Mouse (Mus musculus): ENCODE data around the gene Ndufs5. TPM values are rescaled to one million over a fixed set of nuclear protein-coding genes. Genes with fewer than 3 reads are reported as not detected.
A peak's percentile ranks its signal among the peaks of the same experiment; 100 is the strongest.

Gene Ndufs5
- total RNA-seq, 1 experiment from 2014 or later, result 317 TPM

DNA sequence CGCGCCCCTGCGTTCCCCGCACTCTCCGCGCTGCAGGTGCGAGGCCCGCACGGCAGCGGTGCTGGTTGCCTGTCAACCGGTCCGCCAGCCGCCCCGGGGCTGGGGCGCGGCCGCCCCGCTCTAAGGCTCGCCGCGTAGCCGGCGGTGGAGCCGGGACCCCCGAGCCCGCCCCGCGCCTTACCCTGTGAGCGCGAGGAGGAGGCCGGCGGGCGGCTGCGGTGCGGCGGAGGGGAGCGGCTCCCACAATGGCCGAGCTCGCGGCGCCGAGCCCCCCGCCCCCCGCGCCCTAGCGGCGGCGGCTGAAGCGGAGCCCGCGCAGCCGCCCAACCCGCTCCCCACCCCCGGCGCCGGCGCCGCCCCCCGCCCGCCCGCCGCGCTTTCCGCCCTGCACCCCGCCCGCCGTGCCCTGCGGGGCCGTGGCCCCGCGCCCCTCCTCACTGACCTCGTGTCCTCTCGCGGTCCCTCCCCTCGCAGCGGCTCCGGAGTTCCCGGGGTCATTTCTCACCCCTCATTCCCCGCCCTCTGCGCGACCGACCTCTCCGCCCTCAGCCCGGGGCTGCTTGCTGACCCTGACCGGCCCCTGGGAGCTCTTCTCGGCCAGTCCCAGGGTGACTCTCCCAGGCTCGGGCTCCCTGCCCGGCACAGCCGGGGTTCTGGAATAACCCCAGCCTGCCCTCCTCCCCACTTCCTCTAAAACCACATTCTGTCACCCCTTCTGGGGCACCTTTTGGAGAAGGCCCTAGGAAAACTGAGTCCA is 30.8 kb downstream of the Ndufs5 start:
- DNase-seq, result peak; percentile 82

DNA sequence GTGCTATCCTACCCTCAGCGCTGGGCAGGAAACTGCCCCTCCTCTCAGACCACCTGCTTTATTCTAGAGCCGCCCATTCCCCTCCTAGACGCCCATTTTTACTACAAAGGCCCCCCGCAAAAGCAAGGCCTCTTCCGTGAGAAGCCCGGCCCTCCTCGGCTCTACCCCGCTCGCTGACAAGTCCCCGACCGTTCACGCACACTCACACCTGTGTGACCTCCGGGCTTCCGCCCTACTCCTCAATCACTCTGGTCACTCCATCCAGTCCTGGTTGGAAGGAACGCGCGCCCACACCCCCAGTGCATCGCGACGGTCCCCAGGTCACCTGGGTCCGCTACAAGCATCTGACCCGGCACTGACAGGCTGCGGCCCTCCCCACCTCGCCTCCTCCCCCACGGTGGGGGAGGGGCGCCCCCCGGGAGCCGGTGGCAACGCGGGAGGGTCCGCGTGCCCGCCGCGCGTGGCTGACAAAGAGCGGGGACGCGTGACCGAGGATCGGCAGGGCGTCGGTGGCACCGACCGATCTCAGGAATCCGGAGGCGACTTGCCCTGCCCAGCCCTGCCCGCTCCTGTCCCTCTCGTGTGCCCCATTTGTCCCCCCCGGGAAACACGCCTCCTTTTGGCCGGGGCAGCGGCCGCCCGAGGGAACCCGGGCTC is 31.5 kb downstream of the Ndufs5 start:
- DNase-seq, result peak; percentile 62

DNA sequence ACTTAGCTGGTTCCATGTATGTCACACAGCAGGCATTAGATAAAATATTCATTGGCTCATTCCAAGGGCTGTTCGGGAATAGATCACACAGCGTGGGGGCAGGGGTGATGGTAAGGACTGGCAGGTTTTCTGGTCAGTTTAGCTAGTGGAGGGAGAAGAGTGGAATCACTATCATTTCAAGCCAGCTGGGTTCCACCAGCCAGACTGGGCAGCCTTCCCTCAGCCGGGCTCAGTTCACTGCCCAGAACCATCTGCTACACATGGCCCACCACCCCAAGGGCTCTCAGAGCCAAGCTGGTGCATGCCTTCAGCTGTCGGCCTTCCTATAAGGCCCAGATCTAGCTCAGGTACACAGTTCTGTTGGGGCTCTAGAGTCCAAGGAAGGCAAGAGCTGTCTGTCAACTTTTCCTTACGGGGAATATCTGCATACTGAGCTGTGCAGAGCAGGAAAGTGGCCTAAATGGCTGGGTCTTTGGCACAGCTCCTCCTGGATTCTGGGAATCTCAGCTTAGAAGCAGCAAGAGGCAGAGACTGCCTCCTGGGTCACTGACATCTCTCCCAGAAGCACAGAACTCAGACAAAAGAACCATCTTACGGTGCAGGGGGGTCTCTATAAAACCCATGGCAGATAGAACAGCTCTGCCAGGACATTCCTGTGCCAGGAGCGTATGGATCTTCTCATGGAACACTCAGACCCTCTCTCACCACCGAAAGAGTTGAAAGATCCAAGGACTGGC is 32.3 kb downstream of the Ndufs5 start:
- no peak for DNase-seq

DNA sequence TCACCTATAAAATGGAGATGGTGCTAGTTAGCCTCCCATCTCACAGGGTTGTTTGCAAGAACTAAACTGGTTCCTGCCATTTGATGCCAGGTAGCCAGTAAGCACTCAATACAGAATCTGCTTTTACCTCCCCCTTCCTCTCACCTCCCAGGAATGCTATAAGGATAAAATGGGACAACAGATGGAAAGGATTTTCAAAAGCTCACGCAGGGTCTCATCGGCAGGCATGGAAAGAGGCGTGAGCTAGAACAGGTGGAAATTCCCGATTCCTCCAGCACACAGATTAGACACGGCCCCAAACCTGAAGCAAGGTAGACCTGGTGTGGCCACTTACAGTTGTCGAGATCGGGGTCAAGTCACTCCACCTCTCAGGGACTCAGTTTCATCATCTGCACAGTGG is 33.0 kb downstream of the Ndufs5 start:
- DNase-seq, result no peak

DNA sequence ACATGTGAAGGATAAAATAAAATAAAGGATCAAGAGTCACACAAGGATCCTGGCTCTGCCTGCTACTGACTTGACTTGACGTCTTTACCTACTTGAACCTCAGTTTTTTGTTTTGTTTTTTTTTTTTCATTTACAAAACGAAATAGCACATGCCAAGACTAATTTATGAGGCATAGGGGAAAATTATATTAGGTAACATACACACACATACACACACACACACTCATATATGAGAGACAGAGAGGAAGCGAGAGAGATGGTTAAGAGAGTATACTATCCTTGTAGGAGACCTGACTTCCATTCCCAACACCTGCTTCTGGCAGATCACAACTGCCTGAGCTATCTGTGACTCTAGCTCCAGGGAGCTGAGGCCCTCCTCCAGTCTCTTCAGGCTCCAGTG is 33.7 kb downstream of the Ndufs5 start, which contains the start of gene Macf1:
Gene Macf1 (minus strand): TSS at position 101 of the 400 bp plus-strand sequence.
- no peak for DNase-seq

DNA sequence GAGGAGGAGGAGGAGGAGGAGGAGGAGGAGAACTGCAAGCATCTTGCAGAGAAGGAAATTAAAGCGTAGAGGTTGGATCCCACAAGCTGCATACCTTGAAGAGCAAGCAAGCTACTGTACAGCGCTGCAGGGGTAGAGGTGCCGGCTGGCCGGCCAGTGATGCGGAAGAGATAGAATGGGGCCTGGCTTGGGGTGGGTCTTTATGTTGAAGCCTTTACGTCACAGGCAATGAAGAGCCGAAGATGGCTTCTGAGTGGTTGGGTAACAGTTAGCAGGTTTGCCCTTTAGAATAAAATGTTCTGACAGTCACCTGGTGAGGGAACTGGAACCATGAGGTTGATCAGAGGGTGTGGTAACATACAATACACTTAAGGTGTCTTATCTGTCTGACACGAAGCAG is 35.7 kb downstream of the Ndufs5 start:
- no peak for DNase-seq

DNA sequence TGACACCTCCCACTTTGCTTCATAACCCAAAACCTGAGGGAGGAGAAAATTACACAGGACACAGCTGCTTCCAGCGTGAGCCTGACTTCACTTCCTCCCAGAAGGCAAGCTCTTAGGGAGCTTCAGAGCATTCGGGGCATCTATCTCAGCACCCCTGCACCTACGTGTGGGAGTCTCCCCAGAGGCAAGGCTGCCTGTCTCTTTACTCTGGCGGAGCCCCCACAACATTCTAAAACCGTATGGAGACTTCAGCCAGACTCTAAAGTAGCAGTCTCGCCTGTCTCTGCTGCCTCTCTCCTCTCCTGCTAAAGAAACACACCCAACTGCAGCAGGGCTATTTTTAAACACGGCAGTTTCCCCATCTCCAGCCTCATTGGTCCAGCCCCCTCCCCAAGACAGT is 37.0 kb downstream of the Ndufs5 start:
- DNase-seq, result no peak

DNA sequence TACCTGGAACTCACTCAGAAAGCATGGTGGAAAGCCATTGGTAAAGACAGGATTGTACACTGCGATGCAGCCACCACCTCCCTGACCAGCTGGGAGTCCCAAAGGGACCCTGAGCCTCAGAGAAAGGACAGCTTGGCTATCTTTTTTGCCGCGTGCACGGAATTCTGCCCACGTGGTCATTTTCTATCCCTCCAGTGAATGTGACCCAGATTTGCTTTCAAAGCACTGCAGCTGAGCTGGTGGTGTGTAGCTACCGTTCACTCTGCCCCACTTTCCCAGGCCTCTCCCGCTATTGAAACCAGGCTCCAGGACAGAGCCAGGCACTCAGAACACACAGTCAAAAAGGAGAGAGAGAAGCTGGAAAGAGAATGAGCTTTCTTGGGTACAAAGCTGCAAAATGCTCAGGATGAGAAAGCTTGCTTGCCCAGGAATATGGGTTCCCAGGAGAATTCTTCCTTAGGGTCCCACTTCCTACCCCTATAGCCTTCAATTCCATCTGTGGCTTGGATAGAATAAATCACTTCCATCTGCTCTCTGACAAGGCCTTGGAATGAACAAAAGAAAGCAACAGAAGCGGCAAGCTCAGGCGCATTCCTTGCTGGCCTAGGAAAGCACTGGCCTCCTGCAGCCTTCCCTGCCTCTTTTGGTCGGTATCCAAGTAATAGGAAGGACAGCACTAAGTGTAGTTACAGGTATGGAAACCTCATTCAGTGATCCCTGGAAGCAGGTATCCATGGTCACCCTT is 40.8 kb downstream of the Ndufs5 start:
- peak; percentile 55 for DNase-seq

DNA sequence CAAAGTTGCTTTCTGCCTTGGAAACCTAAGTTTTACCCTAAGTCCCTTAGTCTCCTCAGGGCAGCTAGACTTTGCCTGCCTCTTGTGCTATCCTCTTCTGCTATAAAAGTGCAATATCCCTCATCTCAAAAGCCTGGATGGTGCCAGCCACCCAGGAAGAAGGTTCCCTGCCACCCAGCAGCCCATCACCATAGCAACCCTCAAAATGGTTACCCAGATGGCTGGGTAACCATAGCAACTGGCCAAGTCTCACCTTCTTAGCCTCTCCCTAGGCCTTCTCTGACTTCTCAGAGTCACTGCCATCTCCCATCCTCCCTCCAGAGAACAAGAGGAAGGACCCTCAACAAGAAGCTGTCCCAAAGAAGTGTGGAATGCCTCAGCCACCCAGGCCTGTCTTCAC is 47.4 kb downstream of the Ndufs5 start:
- no peak for DNase-seq

DNA sequence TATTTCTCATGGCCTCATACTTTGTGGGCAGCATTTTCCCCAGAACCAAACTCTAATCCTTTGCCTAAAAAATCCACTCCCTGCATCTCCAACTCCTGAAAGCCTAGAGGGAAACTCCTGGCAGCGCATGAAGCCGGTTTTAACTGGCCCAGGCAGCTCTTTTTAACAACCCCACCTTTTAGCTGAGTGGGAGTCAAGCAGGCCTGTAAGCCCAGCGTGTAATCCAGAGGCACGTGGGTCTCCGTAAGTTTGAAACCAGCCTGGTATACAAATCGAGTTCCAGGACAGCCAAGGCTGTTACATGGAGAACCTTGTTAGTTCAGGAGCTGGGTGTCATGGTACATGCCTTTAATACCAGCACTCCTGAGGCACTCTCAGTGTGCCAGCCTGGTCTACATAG is 48.3 kb downstream of the Ndufs5 start:
- DNase-seq, result no peak

DNA sequence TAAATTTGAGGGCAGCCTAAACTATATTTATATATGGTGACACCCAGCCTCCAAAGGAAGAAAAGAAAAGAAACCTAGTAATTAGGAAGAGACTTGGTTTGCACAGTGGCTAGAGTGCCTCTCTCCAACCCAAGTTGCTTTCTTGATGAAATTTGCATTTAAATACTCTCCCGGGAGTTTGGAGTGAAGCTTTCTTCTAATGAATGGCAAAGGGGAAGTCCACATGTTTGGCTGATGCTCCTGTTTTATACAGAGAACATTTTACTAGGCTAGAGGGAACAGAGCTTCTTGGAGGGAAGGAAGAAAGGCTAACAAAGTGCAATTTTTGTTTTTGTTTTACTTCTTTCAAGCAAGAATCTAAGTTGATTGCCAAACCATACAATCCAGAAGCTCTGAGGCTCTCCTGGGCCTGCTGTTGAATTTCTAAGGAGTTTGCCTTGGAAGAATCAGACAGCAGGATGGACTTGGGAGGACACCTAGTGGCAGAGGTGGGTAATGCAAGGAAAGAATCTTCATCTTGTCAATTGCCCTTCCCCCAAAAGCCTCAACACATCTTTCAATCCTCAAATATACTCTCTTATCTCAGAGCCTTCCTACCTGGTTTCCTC is 50.6 kb downstream of the Ndufs5 start:
- peak; percentile 86 for DNase-seq

DNA sequence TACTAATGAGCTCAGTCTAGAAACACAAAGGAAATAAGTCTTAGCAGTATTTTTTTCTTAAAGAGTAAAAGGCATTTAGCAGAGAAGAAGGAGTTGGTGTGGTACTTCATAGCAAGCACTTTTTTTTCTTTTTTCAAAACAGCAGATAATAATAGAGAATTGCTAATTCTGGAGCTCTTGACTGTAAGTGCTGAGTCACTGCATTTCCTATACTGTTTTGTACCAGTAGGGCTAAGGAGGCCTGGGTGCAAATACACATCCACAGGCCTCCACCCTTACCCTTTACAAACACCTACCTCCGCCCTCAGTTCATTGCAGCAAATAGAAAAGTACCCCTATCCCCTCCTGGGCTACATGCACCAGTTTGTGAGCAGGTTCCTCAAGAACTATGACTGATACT is 51.5 kb downstream of the Ndufs5 start:
- no peak for DNase-seq

DNA sequence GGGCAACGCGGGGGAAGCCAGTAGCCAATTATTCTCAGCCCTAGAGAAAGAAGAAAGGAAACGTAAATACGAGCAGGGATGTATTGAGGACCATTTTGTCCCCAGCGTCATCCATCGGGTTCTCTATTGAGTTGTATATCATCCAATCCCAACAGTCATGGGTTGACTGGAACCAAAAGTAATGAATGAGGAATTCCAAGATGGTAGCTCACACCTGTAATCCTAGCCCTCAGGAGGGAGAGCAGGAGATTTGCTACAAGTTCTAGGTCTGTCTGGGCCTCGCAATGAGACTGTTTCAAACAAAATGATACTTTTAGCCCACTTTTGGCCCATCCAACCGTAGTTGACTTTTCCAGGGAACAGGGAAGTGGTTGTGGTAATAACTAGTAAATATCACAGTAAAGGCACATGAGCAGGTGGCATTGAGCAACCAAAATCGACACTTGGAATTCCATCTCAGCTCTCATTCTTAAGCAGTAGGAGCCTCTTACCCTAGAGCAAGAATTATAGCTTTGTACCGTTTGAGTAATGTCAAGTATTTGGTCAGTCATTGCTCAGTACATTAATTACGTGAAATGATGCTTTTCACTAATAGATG is 52.2 kb downstream of the Ndufs5 start:
- no peak for DNase-seq

DNA sequence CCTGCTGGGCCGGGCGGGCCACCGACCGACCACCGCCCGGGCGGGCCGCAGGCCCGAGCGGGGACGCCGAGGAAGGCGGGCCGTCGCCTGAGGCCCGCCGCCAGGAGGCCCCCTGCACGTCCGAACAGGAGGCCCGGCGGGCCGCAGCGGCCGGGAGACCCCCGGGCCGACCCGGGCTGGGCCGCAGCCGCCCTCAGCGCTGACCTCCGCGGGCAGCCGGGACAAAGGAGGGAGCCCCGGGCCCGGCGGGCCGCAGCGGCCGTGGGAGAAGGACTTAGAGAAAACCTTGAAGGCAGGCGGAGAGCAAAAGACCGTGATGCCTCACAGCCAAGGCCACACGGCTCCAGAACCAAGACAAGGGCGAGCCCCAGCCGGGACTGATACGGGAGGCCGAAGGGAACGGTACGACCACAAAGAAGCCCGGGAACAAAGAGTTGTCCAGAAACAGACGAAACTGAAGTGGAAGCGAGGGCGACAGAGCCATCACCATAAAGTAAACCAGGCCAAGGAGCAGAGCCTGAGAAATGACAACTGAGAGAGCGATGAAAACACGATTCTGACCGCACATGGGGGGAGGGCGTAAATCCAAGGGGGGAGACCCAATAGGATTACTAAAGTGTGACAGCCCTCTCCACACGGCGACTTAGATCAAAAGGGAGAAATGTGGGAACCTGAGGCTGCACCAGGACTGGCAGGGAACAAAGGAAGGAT is 52.9 kb downstream of the Ndufs5 start:
- DNase-seq, result peak; percentile 81

DNA sequence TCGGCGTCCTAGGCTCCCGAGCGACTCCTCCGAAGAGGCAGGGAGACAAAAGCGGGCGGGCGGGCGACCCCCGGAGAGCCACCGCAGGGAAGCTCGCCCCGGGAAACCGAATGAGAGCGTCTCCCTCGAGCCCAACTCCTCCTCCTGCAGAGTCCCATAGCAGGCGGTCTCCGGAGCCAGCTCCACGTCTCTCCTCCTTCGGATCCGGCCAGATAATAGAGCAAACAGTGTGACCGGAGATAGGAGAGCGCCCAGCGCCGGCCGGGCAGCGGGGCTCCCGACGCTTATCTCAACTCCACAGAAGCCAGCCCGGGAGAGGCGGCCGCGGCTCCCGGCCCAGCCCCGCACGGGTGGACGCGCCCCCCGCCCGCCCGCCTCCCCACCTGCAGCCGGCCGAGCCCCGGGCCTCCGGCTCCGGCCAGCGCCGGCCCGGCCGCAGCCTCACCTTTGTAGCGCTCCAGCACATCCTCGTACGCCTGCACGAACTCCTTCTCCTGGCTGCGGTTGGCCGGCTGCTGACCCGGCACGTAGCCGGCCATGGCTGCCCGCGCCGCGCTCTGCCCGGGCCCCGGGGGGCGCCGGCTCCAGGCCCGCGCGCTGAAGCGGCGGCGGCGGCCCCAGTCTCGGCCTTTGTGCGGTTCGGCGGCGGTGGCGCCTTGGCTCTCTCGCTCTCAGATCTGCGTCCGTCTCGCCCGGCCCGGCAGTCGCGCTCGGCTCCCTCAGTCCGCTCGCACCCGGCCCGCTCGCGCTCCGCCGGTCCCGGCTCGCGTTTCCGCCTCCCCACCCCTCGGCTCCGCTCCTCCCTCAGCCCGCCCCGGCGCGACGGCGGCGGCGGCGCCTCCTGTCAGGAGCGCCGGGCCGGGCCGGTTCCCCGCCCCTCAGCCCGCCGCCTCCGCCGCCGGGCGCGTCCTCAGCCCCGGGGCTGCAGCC is 53.7 kb downstream of the Ndufs5 start:
- peak; percentile 89 for DNase-seq

DNA sequence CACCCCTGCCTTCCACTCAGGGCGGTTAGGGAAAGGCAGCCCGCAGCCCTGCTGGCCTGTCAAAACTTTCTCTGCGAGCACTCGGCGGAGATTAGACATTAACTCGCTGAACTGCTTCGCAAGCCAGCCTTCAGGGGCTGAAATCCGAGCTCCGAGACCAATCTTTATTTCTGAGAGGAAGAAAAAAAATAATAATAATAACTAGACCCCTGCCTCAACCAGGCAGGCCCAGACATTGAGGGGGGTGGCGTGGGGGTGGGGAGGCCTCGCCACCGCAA is 54.4 kb downstream of the Ndufs5 start:
- DNase-seq, result peak; percentile 63

DNA sequence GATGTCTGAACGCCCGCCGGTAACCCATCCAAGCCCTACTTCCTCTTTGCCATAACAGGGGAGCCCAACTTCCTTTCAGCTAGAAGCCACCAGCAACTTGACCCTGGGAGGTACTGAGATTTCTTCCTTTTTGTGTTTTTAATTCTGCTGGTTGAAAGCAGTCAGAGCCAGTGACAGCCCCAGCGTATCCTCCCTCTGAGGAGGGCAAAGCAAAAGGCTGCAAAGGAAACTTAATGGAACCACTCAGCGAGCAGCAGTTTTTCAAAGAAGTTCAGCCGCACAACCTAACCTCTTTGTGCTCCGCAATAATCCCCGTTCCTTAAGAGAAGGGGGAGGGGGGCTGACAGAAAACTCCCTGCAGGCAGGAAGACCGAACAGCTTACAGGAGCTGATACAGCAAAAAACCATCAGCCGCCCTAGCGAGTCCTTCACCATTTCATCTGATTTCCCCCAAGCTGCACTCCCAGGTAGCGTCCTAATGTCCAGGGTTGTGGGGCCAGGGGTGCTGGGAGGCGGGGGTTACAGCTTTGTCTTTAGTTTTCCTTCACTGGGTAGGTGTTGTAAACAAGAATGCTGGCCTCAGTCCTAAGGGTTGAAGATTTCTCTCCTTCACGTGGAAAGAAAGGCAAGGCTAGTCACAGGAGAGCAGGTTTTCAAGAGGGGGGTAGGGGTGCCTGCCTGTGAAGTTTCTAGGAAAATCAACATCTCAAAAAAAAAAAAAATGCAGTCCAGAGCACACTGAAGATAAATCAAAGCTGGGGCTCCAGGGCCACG is 54.9 kb downstream of the Ndufs5 start:
- peak; percentile 29 for DNase-seq

Measured in adrenal gland, postnatal 14 days (tissue).